Mouse (Mus musculus) heart, postnatal 14 days (tissue): ENCODE results near the gene Pls1. TPM values are rescaled to one million over a fixed set of nuclear protein-coding genes. Genes with fewer than 3 reads are reported as not detected.

ENCODE experiments used
- DNase-seq, 2 experiments: peaks; one replicate each; pipeline ENCODE4 v3.0.0; 2021 to 2022
- intact Hi-C: fragments of 180-260 bp; cut with DNase I; formaldehyde crosslinking; loops from one replicate; pipeline ENCODE4 v1.15.1; 2025
- long read RNA-seq, 2 experiments: library from polyadenylated mRNA; stranded (forward); transcript quantifications; one replicate each; pipeline ENCODE4 v2.0.0; 2021
- total RNA-seq, 2 experiments: library from RNA; stranded (reverse); gene quantifications; 2 replicates each; pipeline ENCODE4 v1.2.3; 2021

The Pls1 gene
- total RNA-seq = under 1 TPM in 1 of 2 experiments, not detected in 1; 0.36 TPM
- long read RNA-seq, experiment 1, partial matches to known transcripts = 0 of 1 reads
- long read RNA-seq, experiment 1, other reads (novel, unspliced or antisense) = 1 of 1 reads
- long read RNA-seq, experiment 2 = 0 reads

- intact Hi-C loops = no loop called here
- DNase-seq = peak; percentile 77 to 83
Measured at GRCm38 (mm10) chr9:95844825-95845460, at the start of gene Pls1. Gene Pls1 (minus strand): TSS chr9:95845311.

DNA sequence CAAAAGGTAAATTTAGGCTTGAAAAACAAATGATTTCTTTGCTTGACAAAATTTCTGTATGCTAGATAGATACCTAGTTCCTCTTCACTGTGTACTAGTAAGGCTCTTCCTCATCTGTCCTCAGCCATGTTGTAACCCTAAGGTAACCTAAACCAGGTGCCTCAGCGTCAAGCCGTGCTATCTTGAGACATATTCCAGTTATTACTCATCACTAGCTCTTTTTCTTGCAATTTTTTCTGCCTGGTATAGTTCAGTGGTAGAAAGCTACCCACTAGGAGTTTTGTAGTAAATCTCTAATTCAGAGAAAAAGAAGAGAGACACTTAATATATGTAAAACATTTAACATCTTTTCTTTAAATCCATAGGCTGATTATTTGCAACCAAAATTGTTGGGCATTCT is 37.6 kb upstream of the Pls1 start:
- intact Hi-C loops = no loop called here
- no peak for DNase-seq

DNA sequence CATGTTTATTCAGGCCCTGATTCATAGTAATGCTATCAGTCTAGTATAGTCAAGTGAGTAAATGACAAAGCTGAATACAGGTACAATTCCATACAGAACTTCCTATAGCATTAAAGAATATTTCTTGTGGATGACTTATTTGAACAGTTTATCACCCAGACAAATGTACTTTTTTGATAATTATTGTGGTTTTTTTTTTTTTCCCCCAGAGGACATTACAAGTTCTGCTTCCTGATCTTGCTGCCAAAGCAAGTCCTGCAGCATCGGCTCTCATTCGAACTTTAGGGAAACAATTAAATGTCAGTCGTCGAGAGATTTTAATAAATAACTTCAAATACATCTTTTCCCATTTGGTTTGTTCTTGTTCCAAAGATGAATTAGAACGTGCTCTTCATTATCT is 33.1 kb upstream of the Pls1 start:
- intact Hi-C loops = no loop called here
- no peak for DNase-seq

DNA sequence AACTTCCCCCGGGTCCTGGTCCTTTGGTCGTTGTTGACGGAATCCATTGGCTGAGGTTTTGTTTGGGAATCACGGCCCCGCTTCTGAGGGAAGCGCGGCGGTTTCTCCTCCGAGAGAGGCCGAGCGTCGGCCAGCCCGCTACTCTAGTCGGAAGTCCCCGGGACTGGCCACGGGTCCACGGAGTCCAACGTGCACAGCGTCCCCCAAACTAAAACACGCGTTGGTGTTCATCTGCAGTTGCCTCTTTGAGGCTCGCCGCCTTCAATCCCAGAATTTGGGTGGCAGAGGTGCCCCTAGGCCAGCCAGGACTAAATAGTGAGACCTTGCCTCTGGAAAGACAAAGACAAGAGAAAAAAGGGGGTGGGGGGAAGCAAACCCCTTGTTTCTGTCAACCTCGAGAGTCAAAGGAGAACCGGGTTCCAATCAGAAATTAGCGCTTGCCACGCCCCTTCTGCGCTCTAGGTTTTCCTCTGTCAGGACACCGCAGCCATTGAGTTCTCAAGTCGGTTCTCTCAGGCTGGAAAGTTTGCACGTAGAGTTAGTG is 13.0 kb upstream of the Pls1 start:
- DNase-seq = peak in 1 of 2 experiments; percentile 17
- intact Hi-C loops = loop anchor here (5.0 to 10.0 kb wide), 2 partner anchors 163 to 346 kb away; partner anchors contain the start of gene U2surp

- intact Hi-C loops = loop anchor here (5.0 to 10.0 kb wide), 2 partner anchors 163 to 345 kb away; partner anchors contain the start of gene U2surp
- peak; percentile 94 to 96 for DNase-seq
Measured at GRCm38 (mm10) chr9:95857414-95858026, 12.4 kb upstream of the Pls1 start, which contains the start of gene Atr. Gene Atr (plus strand): TSS chr9:95857597.

- DNase-seq = peak in 1 of 2 experiments; percentile 21
- intact Hi-C loops = loop anchor here (5.0 to 10.0 kb wide), 2 partner anchors 161 to 344 kb away; partner anchors contain the start of gene U2surp
Measured at GRCm38 (mm10) chr9:95856004-95856403, 10.9 kb upstream of the Pls1 start.

GRCm38 (mm10) chr9:95854891-95855290 is 9.8 kb upstream of the Pls1 start:
- no peak for DNase-seq
- intact Hi-C loops = loop anchor here (5.0 to 10.0 kb wide), 7 partner anchors 108 to 1118 kb away; partner anchors contain the start of gene U2surp

DNA sequence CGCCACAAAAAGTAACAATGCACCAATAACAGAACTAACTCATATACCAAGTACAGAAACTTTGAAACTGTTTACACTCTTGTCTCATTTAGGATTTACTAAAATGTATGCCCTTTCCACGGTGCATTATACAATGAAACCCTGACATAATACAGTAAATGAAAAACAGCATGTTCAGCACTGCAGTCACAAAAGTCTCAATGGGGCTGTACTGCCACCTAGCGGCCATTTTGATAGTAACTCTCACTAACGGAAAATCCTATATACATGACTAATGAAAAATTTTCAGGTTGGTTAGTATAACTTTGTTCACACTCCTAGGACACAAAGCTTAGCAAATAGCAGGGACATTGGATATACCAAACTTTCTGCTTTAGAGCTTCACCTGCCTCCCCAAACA is 7.8 kb upstream of the Pls1 start:
- DNase-seq = peak; percentile 72 to 85
- intact Hi-C loops = loop anchor here (2.0 to 10.0 kb wide), 7 partner anchors 106 to 1116 kb away; no protein-coding TSS in a partner anchor

DNA sequence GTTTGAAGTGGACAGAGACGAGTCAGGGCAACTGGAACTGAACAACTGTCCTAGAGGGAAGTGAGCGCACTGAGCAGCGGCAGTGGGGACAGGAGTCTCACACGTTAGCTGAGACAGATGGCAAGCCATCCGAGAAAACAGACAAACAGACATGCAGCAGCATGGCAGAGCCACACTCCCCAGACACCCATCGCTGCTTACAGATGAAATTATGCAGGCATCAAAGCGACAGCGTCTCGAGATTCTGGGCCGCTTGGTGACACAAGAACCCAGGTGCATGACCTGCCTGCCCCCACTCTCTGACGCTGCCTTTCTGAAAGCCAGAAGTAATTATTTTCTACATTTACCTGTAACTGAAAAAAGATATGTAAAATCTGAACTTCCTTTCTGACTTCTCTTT is 6.6 kb upstream of the Pls1 start:
- intact Hi-C loops = loop anchor here (2.0 to 10.0 kb wide), 7 partner anchors 104 to 1114 kb away; no protein-coding TSS in a partner anchor
- DNase-seq = no peak

GRCm38 (mm10) chr9:95845711-95846110 is 600 bp upstream of the Pls1 start:
- DNase-seq = no peak
- intact Hi-C loops = no loop called here

GRCm38 (mm10) chr9:95839424-95839823 is 5.7 kb downstream of the Pls1 start:
- no peak for DNase-seq
- intact Hi-C loops = no loop called here

DNA sequence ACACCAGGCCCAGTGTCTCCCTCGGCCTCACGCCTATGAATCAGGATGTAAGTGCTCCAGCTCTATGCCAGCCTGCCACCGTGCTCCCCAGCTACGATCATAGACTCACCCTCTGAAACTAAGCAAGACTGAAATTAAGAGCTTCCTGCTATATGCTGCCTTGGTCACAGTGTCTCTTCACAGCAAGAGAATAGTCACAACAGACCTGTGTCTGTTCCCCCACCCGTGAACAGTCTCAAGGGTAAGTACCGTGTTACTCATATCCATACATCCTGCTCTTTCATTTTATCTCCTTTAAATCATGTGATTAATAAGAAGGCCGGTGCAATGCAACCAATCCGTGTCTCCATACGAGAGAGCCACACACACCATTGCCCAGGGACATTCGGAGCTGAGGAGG is 9.4 kb downstream of the Pls1 start:
- DNase-seq = no peak
- intact Hi-C loops = no loop called here

- intact Hi-C loops = no loop called here
- no peak for DNase-seq
Measured at GRCm38 (mm10) chr9:95834799-95835198, 10.3 kb downstream of the Pls1 start.

DNA sequence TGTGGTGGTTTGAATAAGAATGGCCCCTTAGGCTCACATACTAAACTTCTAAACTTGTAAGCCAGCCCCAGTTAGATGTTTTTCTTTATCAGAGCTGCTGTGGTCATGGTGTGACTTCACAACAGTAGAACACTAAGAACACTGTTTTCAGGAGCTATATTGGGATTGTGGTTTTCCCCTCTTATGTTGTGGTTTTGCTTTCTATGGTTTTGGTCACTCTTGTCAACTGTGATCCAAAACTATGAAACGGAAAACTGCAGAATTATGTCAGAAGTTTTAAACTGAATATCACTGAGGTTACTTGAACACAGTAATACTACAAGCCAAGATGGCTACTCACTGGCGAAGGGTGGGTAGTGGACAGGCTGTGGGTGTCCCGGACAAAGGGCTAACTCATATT is 12.4 kb downstream of the Pls1 start:
- intact Hi-C loops = no loop called here
- DNase-seq = no peak

- DNase-seq = no peak
- intact Hi-C loops = no loop called here
Measured at GRCm38 (mm10) chr9:95827565-95827964, 17.5 kb downstream of the Pls1 start.

DNA sequence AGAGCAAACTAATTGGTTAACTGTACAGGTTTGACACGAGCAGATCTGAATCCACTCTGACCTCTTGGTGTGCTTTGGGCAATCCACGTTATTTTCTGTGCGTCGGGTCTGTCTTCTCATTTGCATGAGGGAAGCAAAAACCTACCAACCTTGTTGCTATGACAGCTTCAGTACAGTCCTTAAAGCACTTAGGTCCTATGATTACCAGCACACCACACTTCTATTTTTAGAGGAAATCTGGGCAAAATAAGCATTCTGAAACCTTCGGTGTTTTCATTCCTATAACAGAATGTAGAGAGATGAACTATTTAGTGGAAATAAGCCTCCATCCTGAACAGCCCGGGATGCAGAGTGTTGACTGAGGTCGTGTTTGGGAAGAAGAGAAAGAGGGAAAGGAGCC is 22.6 kb downstream of the Pls1 start:
- intact Hi-C loops = no loop called here
- no peak for DNase-seq

DNA sequence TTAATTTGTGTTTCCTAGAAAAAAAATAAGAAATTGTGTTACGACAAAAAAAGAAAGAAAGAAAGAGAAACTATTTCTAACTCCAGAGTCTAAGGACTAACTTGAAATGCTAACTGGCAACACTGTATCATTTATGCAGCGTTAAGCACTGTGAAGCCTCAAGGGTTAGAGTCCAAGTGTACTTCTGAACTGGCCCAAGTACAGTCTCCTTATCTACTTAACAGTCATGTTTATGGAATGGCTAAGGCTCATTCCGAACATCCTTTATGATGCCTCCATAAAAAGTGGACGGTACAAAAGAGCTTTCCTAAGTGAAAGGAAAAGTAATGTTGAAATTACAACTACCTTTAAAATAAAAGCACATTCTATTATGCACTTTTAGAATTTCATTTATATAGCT is 29.4 kb downstream of the Pls1 start:
- intact Hi-C loops = no loop called here
- DNase-seq = no peak

DNA sequence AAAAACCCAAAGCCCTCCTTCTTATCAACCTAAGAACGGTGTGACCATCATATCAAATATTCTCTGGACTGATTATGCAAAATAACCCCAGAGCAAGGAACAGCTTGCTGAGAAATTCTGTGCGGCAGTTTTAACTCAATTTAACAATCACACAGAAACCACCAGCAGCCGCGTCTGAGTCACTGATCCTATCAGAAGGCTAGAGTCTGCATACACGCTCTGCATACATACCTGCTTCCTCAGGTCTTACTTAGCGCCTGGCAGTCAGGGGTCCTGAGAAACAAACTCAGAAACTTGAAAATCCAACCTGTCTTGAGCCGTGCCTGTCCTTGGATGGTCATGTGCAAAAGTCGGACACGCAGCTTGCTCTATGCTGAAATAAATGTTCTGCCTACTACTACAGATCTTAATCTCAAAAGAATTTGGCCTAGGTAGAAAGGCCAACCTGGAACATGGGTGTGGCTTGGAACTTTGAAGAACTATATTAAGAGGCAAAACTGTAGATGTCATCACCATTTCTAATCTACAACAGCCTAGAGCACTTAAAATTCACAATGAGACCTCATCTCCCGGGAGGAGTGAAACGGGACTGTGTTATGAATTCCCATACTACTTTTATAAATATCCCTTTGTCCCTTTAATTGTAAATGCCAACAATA is 30.0 kb downstream of the Pls1 start:
- no peak for DNase-seq
- intact Hi-C loops = no loop called here

GRCm38 (mm10) chr9:95813721-95814531 is 31.2 kb downstream of the Pls1 start:
- no peak for DNase-seq
- intact Hi-C loops = no loop called here

GRCm38 (mm10) chr9:95811817-95812216 is 33.3 kb downstream of the Pls1 start:
- intact Hi-C loops = no loop called here
- DNase-seq = no peak
